Comparison of ENCODE assay signal across 19 mouse cellular contexts in genomic region chr13:55650098-55650497, GRCm38 (mm10). TPM values are rescaled to one million over a fixed set of nuclear protein-coding genes. Genes with fewer than 3 reads are reported as not detected.
DNase-seq lines count a peak whose midpoint lies in the region; ATAC-seq and TF ChIP-seq lines count a peak whose summit lies in the region.
"Had no signal": no experiment of that assay in that cellular context is flagged by ENCODE, and none has a peak within 500 bp of the region (broad histone marks: within the 10 kb centered on the region; RNA-seq: fewer than 3 reads in every experiment).

No protein-coding gene starts in this region.

- TF ChIP-seq CTCF in intestine, postnatal 0 days (IDR thresholded peaks at IDR 0.05; ENCODE audit: low read depth) = peak; percentile 52
- TF ChIP-seq CTCF in lung, postnatal 0 days (IDR thresholded peaks at IDR 0.05) = peak; percentile 36
- TF ChIP-seq CTCF in ES-Bruce4 (IDR thresholded peaks at IDR 0.05; ENCODE audit: low read depth, low read length) = peak; percentile 40
- TF ChIP-seq CTCF in cortical plate, adult 2 months (IDR thresholded peaks at IDR 0.05; ENCODE audit: extremely low read depth, insufficient read depth, low read length) = 0 out of 2 replicates have a peak, but pooled peaks have one; percentile 5

- no peak overlapping the region for H3K4me2 ChIP-seq in intestine, postnatal 0 days (replicated peaks; ENCODE audit: low read depth)
- H3K4me2 ChIP-seq in intestine, embryonic 15.5 days (replicated peaks) = no peak overlapping the region
- H3K4me2 ChIP-seq in lung, postnatal 0 days (replicated peaks; ENCODE audit: low read depth, low read length) = no peak overlapping the region
- H3K4me2 ChIP-seq: heart, embryonic 12.5 days; limb, embryonic 15.5 days; neural tube, embryonic 13.5 days had no signal

- H3K27ac ChIP-seq in intestine, postnatal 0 days (ENCODE audit: low read depth, low read length) = no peak overlapping the region
- H3K27ac ChIP-seq in intestine, embryonic 15.5 days = no peak overlapping the region
- no peak overlapping the region for H3K27ac ChIP-seq in lung, postnatal 0 days (ENCODE audit: low read length)
- no peak overlapping the region for H3K27ac ChIP-seq in ES-Bruce4 (ENCODE audit: insufficient read depth, low read length)
- no peak overlapping the region for H3K27ac ChIP-seq in cortical plate, adult 2 months (ENCODE audit: insufficient read depth, low read length)
- H3K27ac ChIP-seq: limb, embryonic 15.5 days; neural tube, embryonic 13.5 days had no signal

- TF ChIP-seq POLR2A in ES-Bruce4 (IDR thresholded peaks at IDR 0.05; ENCODE audit: insufficient read depth, low read length) = no peak
- no peak for TF ChIP-seq POLR2A in cortical plate, adult 2 months (IDR thresholded peaks at IDR 0.05; ENCODE audit: extremely low read depth, insufficient read depth, low read length)

- no peak for ATAC-seq in intestine, postnatal 0 days
- no peak for ATAC-seq in intestine, embryonic 15.5 days
- ATAC-seq in lung, postnatal 0 days = no peak
- ATAC-seq: inflammation-experienced regulatory T-cells, adult 6 months had no signal

- DNase-seq in lung, postnatal 0 days (ENCODE audit: low spot score) = peak; percentile 22
- DNase-seq in lung, adult 18-20 months = no peak
- no peak for DNase-seq in right cerebral cortex, adult 2 months (ENCODE audit: low spot score in 2 of 2)
- no peak for DNase-seq in heart, postnatal 4 days
- DNase-seq: adrenal gland, postnatal 14 days; cerebellum, adult 9-11 months; gastrocnemius, postnatal 25 days; kidney, postnatal 10 days; right cerebral cortex, adult 18-20 months; spleen, adult 18-20 months; thymus, postnatal 25 days had no signal

- H3K9me3 ChIP-seq in intestine, postnatal 0 days (ENCODE audit: control insufficient read depth) = no peaks in the 10 kb centered on the region
- H3K9me3 ChIP-seq in intestine, embryonic 15.5 days = no peaks in the 10 kb centered on the region
- no peaks in the 10 kb centered on the region for H3K9me3 ChIP-seq in lung, postnatal 0 days (ENCODE audit: low read length)
- no peaks in the 10 kb centered on the region for H3K9me3 ChIP-seq in ES-Bruce4 (replicated peaks; ENCODE audit: control insufficient read depth, insufficient read depth, low read length, poor library complexity, severe bottlenecking)
- H3K9me3 ChIP-seq: heart, embryonic 12.5 days; limb, embryonic 15.5 days; neural tube, embryonic 13.5 days had no signal

- no peak overlapping the region for H3K9ac ChIP-seq in intestine, postnatal 0 days (ENCODE audit: low read depth, low read length)
- no peak overlapping the region for H3K9ac ChIP-seq in intestine, embryonic 15.5 days
- H3K9ac ChIP-seq in lung, postnatal 0 days (replicated peaks; ENCODE audit: low read depth) = no peak overlapping the region
- no peak overlapping the region for H3K9ac ChIP-seq in ES-Bruce4 (ENCODE audit: low read depth, poor library complexity, severe bottlenecking)
- H3K9ac ChIP-seq: heart, embryonic 12.5 days; limb, embryonic 15.5 days; neural tube, embryonic 13.5 days had no signal

- no peaks in the 10 kb centered on the region for H3K27me3 ChIP-seq in intestine, postnatal 0 days (replicated peaks; ENCODE audit: control insufficient read depth, insufficient read depth, low read length)
- H3K27me3 ChIP-seq in intestine, embryonic 15.5 days (replicated peaks) = no peaks in the 10 kb centered on the region
- H3K27me3 ChIP-seq in lung, postnatal 0 days (replicated peaks; ENCODE audit: insufficient read depth, low read length) = no peaks in the 10 kb centered on the region
- no peaks in the 10 kb centered on the region for H3K27me3 ChIP-seq in ES-Bruce4 (ENCODE audit: control insufficient read depth, insufficient read depth, low read length, poor library complexity, severe bottlenecking)
- H3K27me3 ChIP-seq: heart, embryonic 12.5 days; limb, embryonic 15.5 days; neural tube, embryonic 13.5 days had no signal

- H3K4me3 ChIP-seq in intestine, postnatal 0 days (ENCODE audit: low read depth, low read length) = no peak overlapping the region
- no peak overlapping the region for H3K4me3 ChIP-seq in intestine, embryonic 15.5 days (replicated peaks)
- no peak overlapping the region for H3K4me3 ChIP-seq in lung, postnatal 0 days (ENCODE audit: low read depth, low read length)
- H3K4me3 ChIP-seq in ES-Bruce4 (ENCODE audit: low read depth, low read length) = no peak overlapping the region
- H3K4me3 ChIP-seq in cortical plate, adult 2 months (ENCODE audit: insufficient read depth, low read length) = no peak overlapping the region
- H3K4me3 ChIP-seq: heart, embryonic 12.5 days; limb, embryonic 15.5 days; neural tube, embryonic 13.5 days had no signal

- no peaks in the 10 kb centered on the region for H3K4me1 ChIP-seq in intestine, postnatal 0 days (replicated peaks; ENCODE audit: control insufficient read depth, insufficient read depth, low read length)
- no peaks in the 10 kb centered on the region for H3K4me1 ChIP-seq in intestine, embryonic 15.5 days (replicated peaks)
- no peaks in the 10 kb centered on the region for H3K4me1 ChIP-seq in lung, postnatal 0 days (ENCODE audit: insufficient read depth, low read depth, low read length)
- no peaks in the 10 kb centered on the region for H3K4me1 ChIP-seq in ES-Bruce4 (ENCODE audit: control insufficient read depth, insufficient read depth, low read length)
- H3K4me1 ChIP-seq in cortical plate, adult 2 months (ENCODE audit: control insufficient read depth, insufficient read depth, low read length) = no peaks in the 10 kb centered on the region
- H3K4me1 ChIP-seq: heart, embryonic 12.5 days; limb, embryonic 15.5 days; neural tube, embryonic 13.5 days had no signal

- no peak for TF ChIP-seq EP300 in lung, postnatal 0 days (IDR thresholded peaks at IDR 0.05)
- TF ChIP-seq EP300 in ES-Bruce4 (IDR thresholded peaks at IDR 0.05; ENCODE audit: insufficient read depth, low read depth, low read length) = no peak

- WGBS in intestine, postnatal 0 days = 86% methylated on average over 12 of the region's 12 CpGs
- 87% methylated on average over 12 of the region's 12 CpGs for WGBS in intestine, embryonic 15.5 days
- 82% methylated on average over 12 of the region's 12 CpGs for WGBS in lung, postnatal 0 days

- H3K36me3 ChIP-seq in intestine, postnatal 0 days (ENCODE audit: control insufficient read depth, insufficient read depth) = peaks cover 95% of the 10 kb centered on the region
- peaks cover 64% of the 10 kb centered on the region for H3K36me3 ChIP-seq in intestine, embryonic 15.5 days
- peaks cover 70% of the 10 kb centered on the region for H3K36me3 ChIP-seq in lung, postnatal 0 days (ENCODE audit: insufficient read depth, low read length)
- H3K36me3 ChIP-seq in ES-Bruce4 (ENCODE audit: control insufficient read depth, insufficient read depth, low read length, poor library complexity, severe bottlenecking) = peaks cover 84% of the 10 kb centered on the region

RNA-seq across cellular contexts. Expression of gene Ddx46, which starts 15.3 kb away (rescaled TPM):
- 15.6 and 16.6 TPM in 2 replicates for polyA plus RNA-seq in intestine, postnatal 0 days (2015; fragmentation: Nextera tagmentation; extraction: Ambion mirVana)
- polyA plus RNA-seq in intestine, embryonic 15.5 days (2015; fragmentation: Nextera tagmentation; extraction: Ambion mirVana) = 31.4 and 31.5 TPM in 2 replicates
- 18.1 and 18.2 TPM in 2 replicates for polyA plus RNA-seq in lung, postnatal 0 days (2015; fragmentation: Nextera tagmentation; extraction: Ambion mirVana)
- 103 and 113 TPM in 2 replicates for polyA plus RNA-seq in ES-Bruce4 (2011; ENCODE audit: insufficient read depth, insufficient read length, low read depth, missing spikeins)
- polyA plus RNA-seq in cortical plate, adult 2 months (2012; rRNA removed) = 44.5 and 48.3 TPM in 2 replicates
- total RNA-seq in heart, postnatal 4 days (2021) = 10 to 100 TPM; 33.8 to 34.3 TPM

RNA-seq across cellular contexts. Expression of gene Caml, which starts 27.3 kb away (rescaled TPM):
- polyA plus RNA-seq in intestine, postnatal 0 days (2015; fragmentation: Nextera tagmentation; extraction: Ambion mirVana) = 24.8 and 26.9 TPM in 2 replicates
- polyA plus RNA-seq in intestine, embryonic 15.5 days (2015; fragmentation: Nextera tagmentation; extraction: Ambion mirVana) = 41.6 and 46.9 TPM in 2 replicates
- 47.4 and 50.4 TPM in 2 replicates for polyA plus RNA-seq in lung, postnatal 0 days (2015; fragmentation: Nextera tagmentation; extraction: Ambion mirVana)
- polyA plus RNA-seq in ES-Bruce4 (2011; ENCODE audit: insufficient read depth, insufficient read length, low read depth, missing spikeins) = 22.6 and 26.3 TPM in 2 replicates
- 67.2 and 73.7 TPM in 2 replicates for polyA plus RNA-seq in cortical plate, adult 2 months (2012; rRNA removed)
- total RNA-seq in heart, postnatal 4 days (2021) = 10 to 100 TPM; 16.2 to 17.7 TPM

RNA-seq across cellular contexts. Expression of gene B230219D22Rik, which starts 42.8 kb away (rescaled TPM):
- polyA plus RNA-seq in intestine, postnatal 0 days (2015; fragmentation: Nextera tagmentation; extraction: Ambion mirVana) = 20.4 and 21.8 TPM in 2 replicates
- 45.2 and 46.2 TPM in 2 replicates for polyA plus RNA-seq in intestine, embryonic 15.5 days (2015; fragmentation: Nextera tagmentation; extraction: Ambion mirVana)
- 33.9 and 42.1 TPM in 2 replicates for polyA plus RNA-seq in lung, postnatal 0 days (2015; fragmentation: Nextera tagmentation; extraction: Ambion mirVana)
- polyA plus RNA-seq in ES-Bruce4 (2011; ENCODE audit: insufficient read depth, insufficient read length, low read depth, missing spikeins) = 52.3 and 54.1 TPM in 2 replicates
- 62.5 and 65.3 TPM in 2 replicates for polyA plus RNA-seq in cortical plate, adult 2 months (2012; rRNA removed)
- 10 to 100 TPM; 77.3 to 82.3 TPM for total RNA-seq in heart, postnatal 4 days (2021)

RNA-seq across cellular contexts. Expression of gene B4galt7, which starts 50.4 kb away (rescaled TPM):
- polyA plus RNA-seq in intestine, postnatal 0 days (2015; fragmentation: Nextera tagmentation; extraction: Ambion mirVana) = 13.9 and 14.3 TPM in 2 replicates
- 21.7 and 23.2 TPM in 2 replicates for polyA plus RNA-seq in intestine, embryonic 15.5 days (2015; fragmentation: Nextera tagmentation; extraction: Ambion mirVana)
- polyA plus RNA-seq in lung, postnatal 0 days (2015; fragmentation: Nextera tagmentation; extraction: Ambion mirVana) = 20.6 and 22.1 TPM in 2 replicates
- polyA plus RNA-seq in ES-Bruce4 (2011; ENCODE audit: insufficient read depth, insufficient read length, low read depth, missing spikeins) = 10.3 and 10.5 TPM in 2 replicates
- polyA plus RNA-seq in cortical plate, adult 2 months (2012; rRNA removed) = 30.8 and 31.1 TPM in 2 replicates
- 10 to 100 TPM; 12.2 to 12.5 TPM for total RNA-seq in heart, postnatal 4 days (2021)
